Mouse (Mus musculus): ENCODE data around the gene Tspoap1.

DNA sequence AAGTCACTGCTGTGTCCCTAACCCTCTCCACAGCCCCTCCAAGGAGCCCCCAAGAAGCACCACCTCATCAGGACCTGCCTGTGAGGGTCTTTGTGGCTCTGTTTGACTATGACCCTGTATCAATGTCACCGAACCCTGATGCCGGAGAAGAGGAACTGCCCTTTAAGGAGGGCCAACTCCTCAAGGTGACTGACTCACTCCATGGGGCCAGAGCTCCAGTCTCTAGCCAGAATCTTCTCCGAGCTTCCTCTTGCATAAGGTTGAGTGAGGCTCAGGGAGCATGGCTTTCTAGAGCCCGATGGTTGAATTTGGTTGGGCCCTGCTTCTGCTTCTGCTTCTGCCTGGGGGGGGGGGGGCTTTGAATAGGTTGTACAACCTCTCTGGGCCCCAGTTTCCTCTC lies 19.1 kb downstream of the Tspoap1 start:
- TF ChIP-seq CTCF (IDR thresholded peaks at IDR 0.05; ENCODE audit: control insufficient read depth, insufficient read depth, low read length) (no peak), POLR2A (IDR thresholded peaks at IDR 0.05; ENCODE audit: borderline replicate concordance, control insufficient read depth, low read depth, low read length) (no peak)

Data from bone marrow, adult 2 months (tissue).